Mouse (Mus musculus): ENCODE results near the gene Zdhhc19. TPM values are rescaled to one million over a fixed set of nuclear protein-coding genes. Genes with fewer than 3 reads are reported as not detected.

The Zdhhc19 gene
- polyA plus RNA-seq, 1 experiment: 0.42 TPM

DNA sequence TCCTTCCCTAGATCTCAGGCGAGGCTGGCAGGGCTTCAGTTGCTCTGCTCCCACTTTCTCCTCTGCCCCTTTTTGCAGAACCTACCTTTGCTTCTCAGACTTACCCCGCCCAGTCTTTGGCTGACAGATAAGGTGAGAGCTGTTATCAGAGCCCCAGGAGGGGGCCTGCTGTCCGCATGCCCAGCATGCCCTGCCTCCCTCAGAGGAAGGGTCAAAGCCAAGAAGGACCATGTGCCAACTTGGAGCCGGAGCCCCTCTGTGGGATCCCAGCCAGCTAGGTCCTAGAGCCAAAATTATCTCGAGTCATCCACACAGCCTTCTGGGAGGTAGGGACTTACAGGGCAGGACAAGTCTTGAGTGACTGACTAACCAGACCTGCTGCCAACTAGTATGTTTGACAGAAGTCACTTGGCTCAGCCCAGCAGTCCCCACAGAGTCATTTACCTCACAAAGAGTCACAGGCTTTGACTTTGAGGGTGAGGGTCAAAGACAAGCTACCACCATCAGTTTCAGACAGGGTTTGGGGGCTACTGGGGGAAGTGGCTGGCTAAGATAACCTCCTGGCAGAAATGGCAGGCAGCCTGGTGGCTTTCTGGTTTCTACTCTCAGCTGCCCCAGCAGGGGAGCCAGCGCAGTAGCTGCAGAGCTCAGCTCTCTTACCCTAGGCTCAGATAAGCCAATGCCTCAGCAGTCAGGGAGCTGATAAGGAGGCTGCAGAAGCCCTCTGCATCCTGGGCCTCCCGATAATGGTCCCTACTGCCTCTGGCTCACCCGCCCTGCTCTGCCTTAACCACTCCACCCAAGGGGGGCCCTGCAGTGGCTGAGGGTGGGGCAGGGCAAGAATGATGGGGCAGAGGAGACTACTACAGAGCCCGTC lies 13.2 kb downstream of the Zdhhc19 start:
- Histone ChIP-seq H3K4me1 (ENCODE audit: control insufficient read depth, insufficient read depth, insufficient read length, low read length) (peaks cover 22% of the 10 kb centered on the region), H3K4me3 (ENCODE audit: low read depth, low read length) (no peak overlapping the region), H3K27me3 (ENCODE audit: control insufficient read depth, insufficient read depth, low read length) (no peaks in the 10 kb centered on the region), H3K27ac (ENCODE audit: insufficient read depth, low read depth, low read length) (no peak overlapping the region), H3K36me3 (ENCODE audit: control insufficient read depth, insufficient read depth, low read length) (no peaks in the 10 kb centered on the region)
- TF ChIP-seq POLR2A (IDR thresholded peaks at IDR 0.05; ENCODE audit: low read depth, low read length): no peak
- no peak for TF ChIP-seq CTCF (IDR thresholded peaks at IDR 0.05; ENCODE audit: extremely low read depth, insufficient read length, insufficient replicate concordance, low read depth, low read length)
- WGBS: 24% methylated on average over 9 of the region's 9 CpGs

DNA sequence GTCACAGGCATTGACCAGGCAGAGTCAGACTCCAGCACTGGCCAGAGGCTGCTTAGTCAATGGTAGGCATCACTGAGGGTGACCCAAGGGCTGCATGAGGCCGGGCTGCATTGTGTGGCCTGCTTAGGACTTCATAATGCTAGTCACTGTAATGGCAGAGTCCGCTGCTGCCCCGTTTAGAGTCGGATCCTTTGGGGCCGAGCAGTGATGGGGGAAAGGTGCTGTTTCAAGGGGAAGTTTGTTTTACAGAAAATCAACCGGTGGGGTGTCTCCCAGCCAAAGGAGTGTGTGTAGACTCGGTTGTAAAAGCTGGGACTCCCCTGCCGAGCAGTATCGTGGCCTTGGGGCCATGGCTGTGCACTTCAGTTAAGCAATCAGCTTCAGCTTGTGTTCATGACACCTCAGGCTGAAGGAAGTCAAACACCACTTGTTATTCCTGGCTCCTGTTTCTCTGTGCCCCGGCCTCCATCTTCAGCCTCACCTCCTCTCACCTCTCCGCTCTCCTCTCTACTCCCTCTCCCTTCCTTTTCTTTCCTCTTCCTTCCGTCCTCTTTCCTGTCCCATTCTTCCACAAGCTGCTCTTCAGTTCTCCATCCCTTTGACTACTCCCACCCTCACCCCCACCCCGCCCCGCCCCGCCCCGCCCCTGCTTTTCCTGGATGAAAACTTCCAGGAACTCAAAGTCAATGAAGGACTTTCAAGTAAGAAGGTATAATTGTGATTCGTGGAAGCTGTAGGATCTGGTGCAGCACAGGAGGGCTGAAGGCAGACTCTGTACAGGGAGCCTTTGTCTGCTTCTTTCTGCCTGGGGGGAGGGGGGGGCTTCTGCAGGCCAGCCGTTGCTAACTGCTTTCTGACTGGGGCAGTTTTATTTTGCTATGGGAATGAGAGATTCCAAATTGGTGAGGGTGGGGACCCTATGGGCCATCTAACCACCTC lies 14.6 kb downstream of the Zdhhc19 start:
- 61% methylated on average over 18 of the region's 18 CpGs for WGBS
- no peaks in the 10 kb centered on the region for H3K36me3 ChIP-seq (ENCODE audit: control insufficient read depth, insufficient read depth, low read length)
- TF ChIP-seq POLR2A (IDR thresholded peaks at IDR 0.05; ENCODE audit: low read depth, low read length): no peak
- no peak for TF ChIP-seq CTCF (IDR thresholded peaks at IDR 0.05; ENCODE audit: extremely low read depth, insufficient read length, insufficient replicate concordance, low read depth, low read length)

DNA sequence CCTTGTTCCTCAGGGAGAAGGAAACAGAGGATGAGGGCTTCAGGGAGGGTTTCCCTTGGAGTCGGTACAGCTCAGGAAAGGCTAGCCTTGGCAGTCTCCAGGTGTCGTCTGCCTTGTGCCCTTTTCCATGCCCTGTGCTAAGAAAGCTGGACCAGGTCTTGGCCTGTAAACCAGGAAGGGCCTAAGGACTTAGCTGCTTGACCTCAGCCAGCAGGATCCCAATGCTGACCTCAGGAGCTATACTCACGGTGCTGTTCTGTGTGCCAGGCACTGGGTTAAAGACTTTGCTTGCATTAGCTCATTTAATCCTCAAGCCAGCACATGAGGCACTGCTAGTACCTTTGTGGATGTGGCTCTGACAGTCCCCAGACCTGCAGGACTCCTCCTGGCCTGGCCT lies 15.3 kb downstream of the Zdhhc19 start:
- no peak overlapping the region for H3K27ac ChIP-seq (ENCODE audit: insufficient read depth, low read depth, low read length)
- WGBS: 76% methylated on average over 3 of the region's 3 CpGs
- TF ChIP-seq CTCF (IDR thresholded peaks at IDR 0.05; ENCODE audit: extremely low read depth, insufficient read length, insufficient replicate concordance, low read depth, low read length): no peak
- TF ChIP-seq POLR2A (IDR thresholded peaks at IDR 0.05; ENCODE audit: low read depth, low read length): no peak

More for the DNA sequence above, 14.6 kb downstream of the Zdhhc19 start:
- no peaks in the 10 kb centered on the region for H3K27me3 ChIP-seq (ENCODE audit: control insufficient read depth, insufficient read depth, low read length)
- no peak overlapping the region for H3K27ac ChIP-seq (ENCODE audit: insufficient read depth, low read depth, low read length)
- peaks cover 22% of the 10 kb centered on the region for H3K4me1 ChIP-seq (ENCODE audit: control insufficient read depth, insufficient read depth, insufficient read length, low read length)
- H3K4me3 ChIP-seq (ENCODE audit: low read depth, low read length): no peak overlapping the region

DNA sequence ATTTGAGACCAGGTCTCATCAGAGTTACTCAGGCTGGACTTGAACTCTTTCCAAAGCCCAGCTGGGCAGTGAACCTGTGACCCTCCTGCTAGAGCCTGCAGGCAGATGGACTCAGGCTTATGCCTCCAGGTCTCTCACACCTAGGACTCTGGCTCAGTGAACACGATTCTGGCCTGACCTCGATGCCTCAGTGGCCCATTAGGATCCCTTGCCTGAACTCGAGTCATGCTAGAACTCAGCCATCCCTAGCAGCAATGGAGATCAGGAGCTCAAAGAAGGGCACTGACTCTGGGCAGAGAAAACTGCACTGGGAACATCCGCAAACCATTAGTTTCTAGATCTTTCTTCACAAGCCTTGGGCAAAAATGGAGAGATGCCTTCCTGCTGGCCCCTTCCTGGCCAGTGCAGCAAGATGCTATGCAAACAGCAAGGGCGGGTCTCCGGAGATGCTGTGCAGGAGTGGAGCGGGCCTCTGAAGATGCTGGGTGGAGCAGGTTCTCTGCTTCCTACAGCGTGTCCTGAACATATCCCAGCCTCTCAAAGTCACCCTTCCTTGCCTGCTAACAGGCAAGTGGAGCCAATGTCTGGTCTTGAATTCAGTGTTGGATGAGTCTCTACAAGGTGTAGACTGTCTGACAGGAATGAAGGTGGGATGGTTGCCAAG lies 15.9 kb downstream of the Zdhhc19 start:
- 91% methylated on average over 8 of the region's 8 CpGs for WGBS
- TF ChIP-seq CTCF (IDR thresholded peaks at IDR 0.05; ENCODE audit: extremely low read depth, insufficient read length, insufficient replicate concordance, low read depth, low read length): no peak
- TF ChIP-seq POLR2A (IDR thresholded peaks at IDR 0.05; ENCODE audit: low read depth, low read length): no peak
- Histone ChIP-seq H3K4me1 (ENCODE audit: control insufficient read depth, insufficient read depth, insufficient read length, low read length) (peaks cover 22% of the 10 kb centered on the region), H3K27me3 (ENCODE audit: control insufficient read depth, insufficient read depth, low read length) (no peaks in the 10 kb centered on the region), H3K36me3 (ENCODE audit: control insufficient read depth, insufficient read depth, low read length) (no peaks in the 10 kb centered on the region), H3K4me3 (ENCODE audit: low read depth, low read length) (no peak overlapping the region), H3K27ac (ENCODE audit: insufficient read depth, low read depth, low read length) (no peak overlapping the region)

More for the DNA sequence above, 15.3 kb downstream of the Zdhhc19 start:
- H3K4me1 ChIP-seq (ENCODE audit: control insufficient read depth, insufficient read depth, insufficient read length, low read length): peaks cover 22% of the 10 kb centered on the region
- no peaks in the 10 kb centered on the region for H3K36me3 ChIP-seq (ENCODE audit: control insufficient read depth, insufficient read depth, low read length)
- H3K4me3 ChIP-seq (ENCODE audit: low read depth, low read length): no peak overlapping the region
- no peaks in the 10 kb centered on the region for H3K27me3 ChIP-seq (ENCODE audit: control insufficient read depth, insufficient read depth, low read length)

DNA sequence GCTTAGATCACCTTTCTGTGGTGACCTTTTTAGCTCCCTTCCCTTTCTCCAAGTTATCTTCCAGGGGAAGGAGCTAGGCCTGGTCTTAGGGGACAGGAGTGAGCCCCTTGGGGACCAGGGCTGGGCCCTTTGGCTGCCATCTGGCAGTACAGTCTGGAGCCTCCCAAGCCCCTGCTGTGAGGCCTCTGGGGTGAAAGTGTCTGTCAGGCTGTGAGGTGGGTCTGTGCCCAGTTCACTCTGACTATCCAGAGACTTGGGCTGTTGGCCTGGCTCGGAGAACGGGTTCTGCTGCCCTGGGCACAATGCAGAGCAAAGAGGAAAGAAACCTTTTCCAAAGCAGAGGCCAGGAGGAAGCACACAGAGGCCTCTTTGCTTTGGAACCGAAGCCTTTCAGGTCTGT lies 16.9 kb downstream of the Zdhhc19 start:
- H3K27me3 ChIP-seq (ENCODE audit: control insufficient read depth, insufficient read depth, low read length): no peaks in the 10 kb centered on the region
- no peak overlapping the region for H3K4me3 ChIP-seq (ENCODE audit: low read depth, low read length)
- TF ChIP-seq CTCF (IDR thresholded peaks at IDR 0.05; ENCODE audit: extremely low read depth, insufficient read length, insufficient replicate concordance, low read depth, low read length) (no peak), POLR2A (IDR thresholded peaks at IDR 0.05; ENCODE audit: low read depth, low read length) (no peak)
- no peak overlapping the region for H3K27ac ChIP-seq (ENCODE audit: insufficient read depth, low read depth, low read length)
- H3K36me3 ChIP-seq (ENCODE audit: control insufficient read depth, insufficient read depth, low read length): no peaks in the 10 kb centered on the region
- H3K4me1 ChIP-seq (ENCODE audit: control insufficient read depth, insufficient read depth, insufficient read length, low read length): peaks cover 22% of the 10 kb centered on the region
- 79% methylated on average over 3 of the region's 3 CpGs for WGBS

DNA sequence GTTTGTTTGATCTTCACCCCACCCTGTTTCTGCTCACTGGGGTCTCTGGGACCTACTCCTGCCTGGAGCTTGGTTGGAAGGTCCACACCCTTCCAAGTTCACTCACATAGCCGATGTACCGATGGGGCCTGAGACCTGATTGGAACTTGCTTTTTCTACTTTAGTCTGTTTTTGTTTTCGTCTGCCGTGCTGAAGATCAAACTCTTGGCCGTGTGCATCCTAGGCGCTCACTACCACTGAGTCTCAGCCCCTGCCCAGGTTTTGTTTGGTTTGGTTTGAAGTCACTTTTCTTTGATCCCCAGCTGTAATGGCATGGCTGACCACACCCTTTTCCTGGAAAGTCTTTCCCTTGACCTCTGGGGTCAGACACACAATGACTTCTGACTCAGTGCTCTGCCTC lies 17.3 kb downstream of the Zdhhc19 start:
- WGBS: 97% methylated on average over 6 of the region's 6 CpGs
- no peaks in the 10 kb centered on the region for H3K36me3 ChIP-seq (ENCODE audit: control insufficient read depth, insufficient read depth, low read length)
- H3K27me3 ChIP-seq (ENCODE audit: control insufficient read depth, insufficient read depth, low read length): no peaks in the 10 kb centered on the region
- peaks cover 23% of the 10 kb centered on the region for H3K4me1 ChIP-seq (ENCODE audit: control insufficient read depth, insufficient read depth, insufficient read length, low read length)
- no peak overlapping the region for H3K27ac ChIP-seq (ENCODE audit: insufficient read depth, low read depth, low read length)
- TF ChIP-seq POLR2A (IDR thresholded peaks at IDR 0.05; ENCODE audit: low read depth, low read length): no peak
- no peak overlapping the region for H3K4me3 ChIP-seq (ENCODE audit: low read depth, low read length)

All from small intestine, adult 2 months (tissue).